Mouse (Mus musculus): Measurements from ENCODE around the gene Cyp26b1. TPM values are rescaled to one million over a fixed set of nuclear protein-coding genes. Genes with fewer than 3 reads are reported as not detected.

The Cyp26b1 gene
- polyA plus RNA-seq, 1 experiment from 2014 or later: 1.7 TPM

DNA sequence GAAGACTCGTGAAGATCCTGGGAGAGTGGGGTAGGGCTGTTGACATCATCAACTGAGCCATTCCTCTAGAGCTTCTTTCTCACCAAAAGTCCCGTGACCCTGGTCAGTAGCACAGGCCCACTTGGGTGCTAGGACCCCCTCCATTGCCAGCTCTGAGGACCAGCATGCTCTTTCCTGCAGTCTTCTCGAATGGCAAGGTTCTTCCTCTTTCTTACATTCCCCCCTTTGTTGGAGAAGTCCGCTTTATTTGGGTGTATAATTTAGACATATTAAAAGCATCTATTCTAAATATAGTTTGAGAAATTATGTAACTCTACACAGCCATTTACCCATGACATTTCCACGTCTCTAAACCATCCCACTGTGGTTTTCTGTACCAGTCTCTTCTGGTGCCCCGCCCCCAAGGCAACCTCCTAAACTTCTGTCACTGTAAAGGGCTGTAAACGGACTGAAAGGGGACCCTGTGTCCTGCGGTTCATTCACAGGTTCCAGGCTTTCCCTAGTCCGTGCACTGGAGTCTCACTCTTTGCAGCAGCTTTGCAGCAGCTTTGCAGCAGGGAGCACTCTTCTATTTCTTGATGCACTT, 43.8 kb downstream of the Cyp26b1 start:
- Histone ChIP-seq H3K4me1 (ENCODE audit: control insufficient read depth, insufficient read depth, low read length) (no peaks in the 10 kb centered on the region), H3K36me3 (ENCODE audit: control insufficient read depth, insufficient read depth, low read length) (no peaks in the 10 kb centered on the region), H3K27me3 (ENCODE audit: control insufficient read depth, insufficient read depth, low read length) (no peaks in the 10 kb centered on the region), H3K4me2 (ENCODE audit: low read depth, low read length) (no peak overlapping the region), H3K9ac (ENCODE audit: low read length) (no peak overlapping the region), H3K4me3 (replicated peaks; ENCODE audit: low read length) (no peak overlapping the region), H3K9me3 (replicated peaks; ENCODE audit: control insufficient read depth, low read length) (no peaks in the 10 kb centered on the region), H3K27ac (ENCODE audit: low read length) (no peak overlapping the region)
- no peak for ATAC-seq (ENCODE audit: insufficient read depth, low FRiP score)
- WGBS: 62% methylated on average over 9 of the region's 9 CpGs

DNA sequence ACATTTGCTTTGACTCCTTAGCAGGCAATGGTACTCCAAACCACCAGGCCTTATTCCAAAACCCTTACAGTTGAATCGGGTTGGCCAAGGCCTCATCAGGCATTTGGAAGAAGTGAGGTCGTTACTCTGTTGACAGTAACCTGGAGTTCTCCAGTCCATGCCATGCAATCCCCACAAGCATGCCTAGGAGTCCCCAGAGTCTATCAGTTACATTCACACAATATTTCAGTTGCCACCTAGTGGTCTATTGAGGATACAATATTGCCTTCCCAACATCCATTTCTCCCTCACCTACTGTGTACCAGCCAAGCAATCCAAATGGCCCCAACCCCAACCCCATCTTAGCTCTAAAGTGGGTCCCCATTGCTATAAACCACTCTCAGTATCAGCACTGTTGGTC, 48.3 kb downstream of the Cyp26b1 start:
- 70% methylated on average over 2 of the region's 2 CpGs for WGBS
- Histone ChIP-seq H3K4me2 (ENCODE audit: low read depth, low read length) (no peak overlapping the region), H3K4me1 (ENCODE audit: control insufficient read depth, insufficient read depth, low read length) (no peaks in the 10 kb centered on the region), H3K27me3 (ENCODE audit: control insufficient read depth, insufficient read depth, low read length) (no peaks in the 10 kb centered on the region), H3K36me3 (ENCODE audit: control insufficient read depth, insufficient read depth, low read length) (no peaks in the 10 kb centered on the region), H3K9ac (ENCODE audit: low read length) (no peak overlapping the region), H3K4me3 (replicated peaks; ENCODE audit: low read length) (no peak overlapping the region), H3K9me3 (replicated peaks; ENCODE audit: control insufficient read depth, low read length) (no peaks in the 10 kb centered on the region), H3K27ac (ENCODE audit: low read length) (no peak overlapping the region)
- no peak for ATAC-seq (ENCODE audit: insufficient read depth, low FRiP score)

DNA sequence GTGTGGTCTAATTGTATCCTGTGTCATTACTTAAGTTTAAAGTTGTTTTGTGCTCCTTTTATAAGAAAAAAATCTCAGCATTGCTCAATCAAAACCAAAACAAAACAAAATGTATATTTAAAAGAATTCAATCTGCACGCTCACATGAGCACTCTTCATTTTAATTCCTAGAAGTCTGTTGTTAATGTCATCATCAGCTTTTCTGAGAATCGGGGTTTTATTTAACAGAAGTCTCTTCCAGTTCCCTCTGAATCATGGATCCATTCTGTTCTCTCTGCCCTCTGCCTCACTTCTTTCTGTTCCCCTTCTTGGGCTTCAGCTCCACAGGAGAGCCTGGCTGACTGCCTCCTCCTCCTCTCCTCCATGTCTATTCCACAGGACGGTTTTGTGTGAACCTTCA, 49.3 kb downstream of the Cyp26b1 start:
- ATAC-seq (ENCODE audit: insufficient read depth, low FRiP score): no peak
- Histone ChIP-seq H3K4me3 (replicated peaks; ENCODE audit: low read length) (no peak overlapping the region), H3K9me3 (replicated peaks; ENCODE audit: control insufficient read depth, low read length) (no peaks in the 10 kb centered on the region)

DNA sequence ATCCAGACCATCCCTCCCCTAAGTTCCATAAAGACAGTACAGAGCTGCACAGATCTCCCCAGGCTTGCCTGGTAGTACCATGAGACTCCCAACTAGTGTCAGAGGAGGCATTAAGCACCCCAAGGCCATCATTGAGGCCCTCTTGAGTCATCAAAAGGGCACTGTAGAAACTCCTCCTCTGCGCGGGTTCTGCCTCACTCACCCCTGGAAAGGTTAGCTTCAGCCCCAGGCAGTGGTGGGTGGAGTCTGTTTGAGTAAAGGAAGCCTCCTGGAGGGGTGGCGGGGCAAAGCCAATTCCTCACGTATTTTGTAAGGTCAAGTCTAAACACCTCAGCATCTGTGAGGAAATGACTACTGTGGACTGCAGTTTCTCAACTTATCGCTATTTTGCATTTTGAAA, 50.2 kb downstream of the Cyp26b1 start:
- no peak; the same call in 1 of the 2 replicates for ATAC-seq (ENCODE audit: insufficient read depth, low FRiP score)
- no peaks in the 10 kb centered on the region for H3K36me3 ChIP-seq (ENCODE audit: control insufficient read depth, insufficient read depth, low read length)
- 32% methylated on average over 5 of the region's 5 CpGs for WGBS
- H3K9me3 ChIP-seq (replicated peaks; ENCODE audit: control insufficient read depth, low read length): no peaks in the 10 kb centered on the region
- H3K4me3 ChIP-seq (replicated peaks; ENCODE audit: low read length): no peak overlapping the region
- H3K4me1 ChIP-seq (ENCODE audit: control insufficient read depth, insufficient read depth, low read length): no peaks in the 10 kb centered on the region
- H3K27ac ChIP-seq (ENCODE audit: low read length): no peak overlapping the region
- no peak overlapping the region for H3K4me2 ChIP-seq (ENCODE audit: low read depth, low read length)
- no peaks in the 10 kb centered on the region for H3K27me3 ChIP-seq (ENCODE audit: control insufficient read depth, insufficient read depth, low read length)
- no peak overlapping the region for H3K9ac ChIP-seq (ENCODE audit: low read length)

More for the DNA sequence above, 49.3 kb downstream of the Cyp26b1 start:
- 70% methylated on average over 3 of the region's 3 CpGs for WGBS
- H3K27me3 ChIP-seq (ENCODE audit: control insufficient read depth, insufficient read depth, low read length): no peaks in the 10 kb centered on the region
- H3K4me1 ChIP-seq (ENCODE audit: control insufficient read depth, insufficient read depth, low read length): no peaks in the 10 kb centered on the region
- H3K36me3 ChIP-seq (ENCODE audit: control insufficient read depth, insufficient read depth, low read length): no peaks in the 10 kb centered on the region
- no peak overlapping the region for H3K27ac ChIP-seq (ENCODE audit: low read length)
- no peak overlapping the region for H3K9ac ChIP-seq (ENCODE audit: low read length)
- no peak overlapping the region for H3K4me2 ChIP-seq (ENCODE audit: low read depth, low read length)

DNA sequence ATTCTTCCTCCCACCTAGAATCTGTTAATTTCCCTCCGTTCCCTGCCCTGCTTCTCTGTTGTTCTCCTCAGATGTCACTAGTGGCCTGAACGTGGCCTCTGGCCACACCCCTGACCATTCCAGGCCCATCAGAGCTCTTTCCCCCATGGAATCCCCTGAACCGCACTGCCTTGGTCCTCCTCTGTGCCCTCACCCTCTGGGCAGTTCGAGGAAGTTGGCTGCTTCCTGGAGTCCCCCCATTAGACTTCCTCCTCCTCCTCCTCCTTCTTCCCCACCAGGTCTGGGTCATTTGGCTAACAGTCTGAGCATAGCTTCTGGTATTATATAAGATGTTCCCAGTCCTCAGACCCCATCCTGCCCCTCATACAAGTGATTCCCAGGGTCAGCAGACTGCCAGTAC, 53.8 kb downstream of the Cyp26b1 start:
- H3K4me2 ChIP-seq (ENCODE audit: low read depth, low read length): no peak overlapping the region
- 59% methylated on average over 4 of the region's 4 CpGs for WGBS

GRCm38 (mm10) chr6:84538681-84539080, 55.0 kb downstream of the Cyp26b1 start:
- Histone ChIP-seq H3K27ac (ENCODE audit: low read length) (no peak overlapping the region), H3K36me3 (ENCODE audit: control insufficient read depth, insufficient read depth, low read length) (no peaks in the 10 kb centered on the region), H3K9me3 (replicated peaks; ENCODE audit: control insufficient read depth, low read length) (no peaks in the 10 kb centered on the region), H3K4me1 (ENCODE audit: control insufficient read depth, insufficient read depth, low read length) (0 out of 2 replicates have a peak, but pooled peaks cover 4% of the 10 kb centered on the region), H3K4me2 (ENCODE audit: low read depth, low read length) (no peak overlapping the region), H3K4me3 (replicated peaks; ENCODE audit: low read length) (no peak overlapping the region), H3K9ac (ENCODE audit: low read length) (no peak overlapping the region), H3K27me3 (ENCODE audit: control insufficient read depth, insufficient read depth, low read length) (no peaks in the 10 kb centered on the region)
- no peak for ATAC-seq (ENCODE audit: insufficient read depth, low FRiP score)
- 79% methylated on average over 3 of the region's 3 CpGs for WGBS

More for the DNA sequence above, 53.8 kb downstream of the Cyp26b1 start:
- Histone ChIP-seq H3K9me3 (replicated peaks; ENCODE audit: control insufficient read depth, low read length) (no peaks in the 10 kb centered on the region), H3K27ac (ENCODE audit: low read length) (no peak overlapping the region), H3K9ac (ENCODE audit: low read length) (no peak overlapping the region), H3K27me3 (ENCODE audit: control insufficient read depth, insufficient read depth, low read length) (no peaks in the 10 kb centered on the region), H3K36me3 (ENCODE audit: control insufficient read depth, insufficient read depth, low read length) (no peaks in the 10 kb centered on the region), H3K4me1 (ENCODE audit: control insufficient read depth, insufficient read depth, low read length) (0 out of 2 replicates have a peak, but pooled peaks cover 4% of the 10 kb centered on the region), H3K4me3 (replicated peaks; ENCODE audit: low read length) (no peak overlapping the region)
- ATAC-seq (ENCODE audit: insufficient read depth, low FRiP score): no peak

- H3K36me3 ChIP-seq (ENCODE audit: control insufficient read depth, insufficient read depth, low read length): no peaks in the 10 kb centered on the region
- ATAC-seq (ENCODE audit: insufficient read depth, low FRiP score): peak; percentile 68
- H3K27me3 ChIP-seq (ENCODE audit: control insufficient read depth, insufficient read depth, low read length): no peaks in the 10 kb centered on the region
- 0 out of 2 replicates have a peak, but pooled peaks cover 4% of the 10 kb centered on the region for H3K4me1 ChIP-seq (ENCODE audit: control insufficient read depth, insufficient read depth, low read length)
- H3K9ac ChIP-seq (ENCODE audit: low read length): no peak overlapping the region
- 41% methylated on average over 16 of the region's 16 CpGs for whole genome bisulfite sequencing
- H3K4me3 ChIP-seq (replicated peaks; ENCODE audit: low read length): no peak overlapping the region
- no peak overlapping the region for H3K27ac ChIP-seq (ENCODE audit: low read length)
- no peaks in the 10 kb centered on the region for H3K9me3 ChIP-seq (replicated peaks; ENCODE audit: control insufficient read depth, low read length)
- no peak overlapping the region for H3K4me2 ChIP-seq (ENCODE audit: low read depth, low read length)
Observed at GRCm38 (mm10) chr6:84537611-84538197, 56.0 kb downstream of the Cyp26b1 start.

DNA sequence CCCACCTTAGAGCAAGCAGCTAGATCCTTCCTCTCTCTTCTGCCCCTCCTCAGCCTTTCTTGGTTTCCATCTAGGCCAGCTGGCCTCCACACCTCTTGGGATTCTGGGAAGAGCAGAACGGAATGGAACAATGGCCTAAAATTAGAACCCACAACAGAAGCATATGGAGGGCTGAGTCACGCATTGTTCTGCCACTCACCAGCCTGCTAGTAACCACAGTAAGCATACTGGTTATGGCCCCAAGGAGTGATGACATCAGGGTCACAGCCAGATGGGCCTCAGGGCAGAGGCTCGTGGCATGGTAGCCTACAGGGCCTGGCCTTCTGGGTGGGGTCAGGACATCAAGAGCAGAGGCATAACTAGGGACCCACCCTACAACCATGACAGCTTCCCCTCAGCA, 58.8 kb downstream of the Cyp26b1 start:
- Histone ChIP-seq H3K4me1 (ENCODE audit: control insufficient read depth, insufficient read depth, low read length) (0 out of 2 replicates have a peak, but pooled peaks cover 4% of the 10 kb centered on the region), H3K9ac (ENCODE audit: low read length) (no peak overlapping the region), H3K4me2 (ENCODE audit: low read depth, low read length) (no peak overlapping the region), H3K36me3 (ENCODE audit: control insufficient read depth, insufficient read depth, low read length) (no peaks in the 10 kb centered on the region), H3K4me3 (replicated peaks; ENCODE audit: low read length) (no peak overlapping the region), H3K27ac (ENCODE audit: low read length) (no peak overlapping the region), H3K9me3 (replicated peaks; ENCODE audit: control insufficient read depth, low read length) (no peaks in the 10 kb centered on the region), H3K27me3 (ENCODE audit: control insufficient read depth, insufficient read depth, low read length) (no peaks in the 10 kb centered on the region)
- ATAC-seq (ENCODE audit: insufficient read depth, low FRiP score): no peak
- WGBS: 75% methylated on average over 3 of the region's 3 CpGs

GRCm38 (mm10) chr6:84529912-84530311, 63.8 kb downstream of the Cyp26b1 start:
- no peak for ATAC-seq (ENCODE audit: insufficient read depth, low FRiP score)
- Histone ChIP-seq H3K4me1 (ENCODE audit: control insufficient read depth, insufficient read depth, low read length) (no peaks in the 10 kb centered on the region), H3K4me2 (ENCODE audit: low read depth, low read length) (no peak overlapping the region), H3K9ac (ENCODE audit: low read length) (no peak overlapping the region), H3K9me3 (replicated peaks; ENCODE audit: control insufficient read depth, low read length) (no peaks in the 10 kb centered on the region), H3K36me3 (ENCODE audit: control insufficient read depth, insufficient read depth, low read length) (no peaks in the 10 kb centered on the region), H3K4me3 (replicated peaks; ENCODE audit: low read length) (no peak overlapping the region), H3K27ac (ENCODE audit: low read length) (no peak overlapping the region), H3K27me3 (ENCODE audit: control insufficient read depth, insufficient read depth, low read length) (no peaks in the 10 kb centered on the region)

Measured in stomach, embryonic 16.5 days (tissue).